Mouse (Mus musculus) intestine, embryonic 15.5 days (tissue): ENCODE measurements around the gene 9430015G10Rik. TPM values are rescaled to one million over a fixed set of nuclear protein-coding genes. Genes with fewer than 3 reads are reported as not detected.

Source experiments
- ATAC-seq: fragments of 200-750 bp; cut with Nextera tagmentation; 2 replicates; pipeline ENCODE4 v1.8.0; 2017; ENCODE audit warnings: moderate TSS enrichment, moderate library complexity
- H3K27ac ChIP-seq: fragments of 300-500 bp; sonication (generic); 2 replicates; pipeline ENCODE4 v1.5.1; 2015; ENCODE audit warnings: mild to moderate bottlenecking, inconsistent platforms
- H3K27me3 ChIP-seq: fragments of 300-500 bp; sonication (generic); replicated peaks from 2 replicates; pipeline ENCODE4 v1.6.1; 2015; ENCODE audit warnings: inconsistent platforms
- H3K36me3 ChIP-seq: fragments of 300-500 bp; sonication (generic); 2 replicates; pipeline ENCODE4 v1.6.1; 2015; ENCODE audit warnings: inconsistent platforms
- H3K4me1 ChIP-seq: fragments of 300-500 bp; sonication (generic); replicated peaks from 2 replicates; pipeline ENCODE4 v1.6.1; 2015; ENCODE audit warnings: inconsistent platforms
- H3K4me2 ChIP-seq: fragments of 300-500 bp; sonication (generic); replicated peaks from 2 replicates; pipeline ENCODE4 v1.6.1; 2015; ENCODE audit warnings: mild to moderate bottlenecking, inconsistent platforms
- H3K4me3 ChIP-seq: fragments of 300-500 bp; sonication (generic); replicated peaks from 2 replicates; pipeline ENCODE4 v1.5.1; 2015; ENCODE audit warnings: inconsistent platforms
- H3K9ac ChIP-seq: fragments of 300-500 bp; sonication (generic); 2 replicates; pipeline ENCODE4 v1.6.1; 2015; ENCODE audit warnings: inconsistent platforms
- H3K9me3 ChIP-seq: fragments of 300-500 bp; sonication (generic); 2 replicates; pipeline ENCODE4 v1.6.1; 2016; ENCODE audit warnings: inconsistent platforms
- WGBS: fragments of 180-500 bp; shearing (Covaris S2); methylation state at CpG from one replicate; pipeline ENCODE4 v1.1.7; 2015; 5-methylcytosine and 5-hydroxymethylcytosine counted together
- polyA plus RNA-seq: library from polyadenylated mRNA; unstranded; fragments of >200 nt; fragmentation: Nextera tagmentation; extraction: Ambion mirVana; gene quantifications from 2 replicates; pipeline ENCODE4 v1.2.1, GENCODE M21; 2015

9430015G10Rik gene
- polyA plus RNA-seq, 1 experiment from 2014 or later, result 22.2 TPM

GRCm38 (mm10) chr4:156083348-156083747, 26.4 kb upstream of the 9430015G10Rik start:
- WGBS, result 60% methylated on average over 5 of the region's 5 CpGs
- Histone ChIP-seq H3K27ac (peak overlapping the region; percentile 73; the same call in 1 of the 2 replicates), H3K9ac (no peak overlapping the region), H3K36me3 (no peaks in the 10 kb centered on the region), H3K27me3 (no peaks in the 10 kb centered on the region), H3K4me2 (peak overlapping the region; percentile 25; the same call in 1 of the 2 replicates), H3K4me3 (no peak overlapping the region), H3K9me3 (no peaks in the 10 kb centered on the region), H3K4me1 (peaks cover 3% of the 10 kb centered on the region; the same call in 1 of the 2 replicates)
- peak; percentile 62 for ATAC-seq

DNA sequence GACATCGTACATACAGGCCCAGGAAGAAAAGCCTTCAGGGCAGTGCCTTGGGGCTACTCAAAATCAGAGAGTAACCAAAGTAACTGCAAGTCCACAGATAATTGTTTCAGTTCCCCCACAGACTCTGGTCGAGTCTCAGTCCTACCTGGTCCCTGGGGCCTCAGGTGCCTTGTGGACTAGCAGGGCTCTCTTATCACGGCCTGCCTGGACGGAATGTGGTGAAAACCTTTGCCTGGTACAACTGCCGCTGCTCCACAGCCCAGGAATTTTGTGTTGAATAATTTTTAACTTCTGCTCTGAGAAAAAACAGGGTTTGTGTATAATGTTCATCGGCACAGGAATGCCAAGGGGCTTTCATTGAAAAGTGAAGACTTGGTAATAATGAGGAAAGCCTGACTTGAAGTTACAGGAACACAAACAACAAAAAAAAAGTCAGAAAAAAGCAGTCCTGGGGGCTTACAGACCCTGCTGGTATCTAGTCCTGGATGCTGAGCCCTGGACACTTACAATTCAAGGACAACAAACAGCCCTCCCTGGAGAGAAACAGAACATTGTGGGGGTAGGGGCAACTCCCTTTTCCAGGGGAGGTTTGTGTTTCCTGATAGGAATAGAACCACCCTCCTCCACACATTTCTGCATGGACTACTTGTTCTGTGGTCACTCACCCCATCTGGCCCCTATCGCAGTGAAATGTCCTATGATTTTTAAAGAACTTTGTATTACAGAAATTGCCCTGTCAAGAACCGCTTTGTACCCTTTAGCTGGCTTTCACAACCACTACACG, 25.5 kb upstream of the 9430015G10Rik start:
- no peak overlapping the region for H3K4me3 ChIP-seq
- no peaks in the 10 kb centered on the region for H3K36me3 ChIP-seq
- no peaks in the 10 kb centered on the region for H3K9me3 ChIP-seq
- H3K27ac ChIP-seq, result peak overlapping the region; percentile 73; the same call in 1 of the 2 replicates
- H3K4me1 ChIP-seq, result peaks cover 3% of the 10 kb centered on the region; the same call in 1 of the 2 replicates
- H3K4me2 ChIP-seq, result peak overlapping the region; percentile 25; the same call in 1 of the 2 replicates
- 67% methylated on average over 9 of the region's 9 CpGs for WGBS
- H3K9ac ChIP-seq, result no peak overlapping the region
- H3K27me3 ChIP-seq, result no peaks in the 10 kb centered on the region
- ATAC-seq, result peak; percentile 53; the same call in 1 of the 2 replicates

GRCm38 (mm10) chr4:156085256-156085655, 24.5 kb upstream of the 9430015G10Rik start:
- Histone ChIP-seq H3K27ac (no peak overlapping the region), H3K27me3 (no peaks in the 10 kb centered on the region), H3K9ac (no peak overlapping the region), H3K36me3 (no peaks in the 10 kb centered on the region), H3K4me2 (no peak overlapping the region), H3K9me3 (no peaks in the 10 kb centered on the region), H3K4me1 (peaks cover 3% of the 10 kb centered on the region; the same call in 1 of the 2 replicates), H3K4me3 (no peak overlapping the region)
- ATAC-seq, result no peak
- WGBS, result 86% methylated on average over 8 of the region's 8 CpGs

DNA sequence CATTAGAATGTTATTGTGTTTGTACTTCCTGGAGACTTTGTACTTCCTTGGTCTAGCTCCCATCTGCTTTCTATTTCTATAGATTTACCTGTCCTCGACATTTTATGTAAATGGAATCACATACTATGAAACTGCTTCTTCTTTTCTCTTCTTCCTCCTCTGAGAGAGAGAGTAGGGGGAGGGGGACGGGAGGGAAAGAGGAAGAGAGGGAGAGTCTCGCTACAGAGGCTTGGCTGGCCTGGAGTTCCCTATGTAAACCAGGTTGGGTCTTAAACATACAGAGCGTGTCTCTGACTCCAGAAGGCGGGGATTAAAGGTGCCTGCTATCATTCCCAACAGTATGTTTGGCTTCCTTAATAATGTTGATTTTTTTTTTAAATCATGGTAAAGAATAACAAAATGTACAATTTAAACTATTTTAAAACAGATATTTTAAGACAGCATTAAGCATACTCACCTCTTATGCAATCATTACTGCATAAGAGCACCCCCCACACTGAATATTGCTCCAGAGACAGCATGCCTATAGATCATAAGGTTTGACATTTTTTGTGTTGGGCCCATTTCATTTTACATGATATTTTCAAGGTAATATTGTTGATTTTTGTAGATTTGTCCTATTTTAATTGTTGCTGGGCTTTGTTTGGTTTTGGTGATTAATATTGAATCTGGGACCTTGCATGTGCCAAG, 22.2 kb upstream of the 9430015G10Rik start:
- peak; percentile 60 for ATAC-seq
- H3K27me3 ChIP-seq, result no peaks in the 10 kb centered on the region
- WGBS, result 16% methylated on average over 5 of the region's 5 CpGs
- no peak overlapping the region for H3K4me3 ChIP-seq
- no peaks in the 10 kb centered on the region for H3K9me3 ChIP-seq
- peaks cover 3% of the 10 kb centered on the region; the same call in 1 of the 2 replicates for H3K4me1 ChIP-seq
- 0 out of 2 replicates have a peak overlapping the region, but pooled peaks have one; percentile 19 for H3K4me2 ChIP-seq
- H3K9ac ChIP-seq, result no peak overlapping the region
- no peak overlapping the region for H3K27ac ChIP-seq
- no peaks in the 10 kb centered on the region for H3K36me3 ChIP-seq

DNA sequence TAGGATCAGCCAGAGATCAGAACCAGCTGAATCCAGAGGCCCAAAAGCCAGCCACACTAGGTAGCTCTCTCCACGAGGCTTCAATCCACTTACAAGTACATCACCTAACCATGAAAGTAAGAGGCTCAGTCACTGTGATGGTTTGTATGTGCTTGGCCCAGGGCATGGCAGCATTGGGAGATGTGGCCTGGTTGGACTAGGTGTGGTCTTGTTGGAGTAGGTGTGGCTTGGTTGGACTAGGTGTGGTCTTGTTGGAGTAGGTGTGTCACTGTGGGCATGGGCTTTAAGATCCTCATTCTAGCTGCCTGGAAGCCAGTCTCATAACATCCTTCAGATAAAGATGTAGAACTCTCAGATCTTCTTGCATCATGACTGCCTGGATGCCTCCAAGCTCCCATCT, 18.5 kb upstream of the 9430015G10Rik start:
- Histone ChIP-seq H3K4me1 (0 out of 2 replicates have a peak, but pooled peaks cover 3% of the 10 kb centered on the region), H3K36me3 (no peaks in the 10 kb centered on the region), H3K4me2 (no peak overlapping the region), H3K4me3 (no peak overlapping the region), H3K9ac (no peak overlapping the region), H3K27ac (no peak overlapping the region), H3K9me3 (no peaks in the 10 kb centered on the region), H3K27me3 (no peaks in the 10 kb centered on the region)
- ATAC-seq, result no peak; the same call in 1 of the 2 replicates
- WGBS, result 71% methylated on average over 1 of the region's 1 CpGs

GRCm38 (mm10) chr4:156092765-156093164, 17.0 kb upstream of the 9430015G10Rik start:
- Histone ChIP-seq H3K4me3 (no peak overlapping the region), H3K27ac (no peak overlapping the region), H3K27me3 (no peaks in the 10 kb centered on the region), H3K9ac (no peak overlapping the region), H3K4me1 (0 out of 2 replicates have a peak, but pooled peaks cover 3% of the 10 kb centered on the region), H3K9me3 (no peaks in the 10 kb centered on the region), H3K36me3 (no peaks in the 10 kb centered on the region), H3K4me2 (no peak overlapping the region)
- no peak for ATAC-seq
- WGBS, result 62% methylated on average over 1 of the region's 1 CpGs

DNA sequence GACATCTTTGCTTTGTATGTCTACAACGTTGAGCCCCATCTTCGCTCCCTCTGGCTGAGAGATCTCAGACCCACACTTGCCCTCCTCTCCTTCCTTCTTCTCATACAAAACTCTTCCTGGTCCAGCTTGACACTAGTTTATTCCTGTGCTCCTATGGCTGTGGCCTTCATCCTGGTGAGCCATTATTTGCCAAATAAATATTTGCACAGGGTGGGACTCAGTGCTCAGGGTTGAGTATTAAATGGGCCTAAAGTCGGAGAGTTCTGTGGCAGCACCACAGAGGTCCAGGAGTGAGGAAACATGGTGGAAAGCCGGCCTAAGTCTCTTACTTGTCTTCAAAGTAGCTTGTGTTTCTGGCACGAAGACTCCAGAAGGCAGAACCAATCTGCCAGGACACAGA, 16.0 kb upstream of the 9430015G10Rik start:
- H3K36me3 ChIP-seq, result no peaks in the 10 kb centered on the region
- no peak overlapping the region for H3K27ac ChIP-seq
- ATAC-seq, result peak; percentile 60; the same call in 1 of the 2 replicates
- H3K27me3 ChIP-seq, result no peaks in the 10 kb centered on the region
- no peaks in the 10 kb centered on the region for H3K9me3 ChIP-seq
- no peak overlapping the region for H3K4me2 ChIP-seq
- H3K9ac ChIP-seq, result no peak overlapping the region
- WGBS, result 63% methylated on average over 5 of the region's 5 CpGs
- H3K4me1 ChIP-seq, result 0 out of 2 replicates have a peak, but pooled peaks cover 3% of the 10 kb centered on the region
- no peak overlapping the region for H3K4me3 ChIP-seq

DNA sequence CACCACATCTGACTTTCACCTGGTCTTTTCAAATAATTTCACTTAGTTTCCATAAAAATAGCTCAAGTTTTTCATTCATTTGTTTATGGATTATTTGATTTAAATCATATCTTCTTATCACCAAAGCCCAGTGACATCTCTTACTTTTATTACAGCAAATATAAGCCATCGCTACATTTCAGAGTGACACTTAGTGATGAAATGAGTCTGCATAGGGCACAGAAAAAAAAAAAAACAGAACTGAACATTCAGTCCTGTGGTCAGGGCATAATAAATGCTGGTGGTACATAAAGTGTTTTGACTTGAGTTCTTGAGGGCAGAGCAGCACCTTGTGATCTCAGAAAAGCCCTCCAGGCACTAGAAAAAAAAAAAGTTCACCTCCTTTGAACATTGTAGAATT, 13.6 kb upstream of the 9430015G10Rik start:
- no peak overlapping the region for H3K27ac ChIP-seq
- no peaks in the 10 kb centered on the region for H3K9me3 ChIP-seq
- H3K27me3 ChIP-seq, result no peaks in the 10 kb centered on the region
- H3K4me2 ChIP-seq, result no peak overlapping the region
- H3K9ac ChIP-seq, result no peak overlapping the region
- ATAC-seq, result no peak
- 0 out of 2 replicates have a peak, but pooled peaks cover 3% of the 10 kb centered on the region for H3K4me1 ChIP-seq
- H3K4me3 ChIP-seq, result no peak overlapping the region
- no peaks in the 10 kb centered on the region for H3K36me3 ChIP-seq
- WGBS, result 79% methylated on average over 1 of the region's 1 CpGs

DNA sequence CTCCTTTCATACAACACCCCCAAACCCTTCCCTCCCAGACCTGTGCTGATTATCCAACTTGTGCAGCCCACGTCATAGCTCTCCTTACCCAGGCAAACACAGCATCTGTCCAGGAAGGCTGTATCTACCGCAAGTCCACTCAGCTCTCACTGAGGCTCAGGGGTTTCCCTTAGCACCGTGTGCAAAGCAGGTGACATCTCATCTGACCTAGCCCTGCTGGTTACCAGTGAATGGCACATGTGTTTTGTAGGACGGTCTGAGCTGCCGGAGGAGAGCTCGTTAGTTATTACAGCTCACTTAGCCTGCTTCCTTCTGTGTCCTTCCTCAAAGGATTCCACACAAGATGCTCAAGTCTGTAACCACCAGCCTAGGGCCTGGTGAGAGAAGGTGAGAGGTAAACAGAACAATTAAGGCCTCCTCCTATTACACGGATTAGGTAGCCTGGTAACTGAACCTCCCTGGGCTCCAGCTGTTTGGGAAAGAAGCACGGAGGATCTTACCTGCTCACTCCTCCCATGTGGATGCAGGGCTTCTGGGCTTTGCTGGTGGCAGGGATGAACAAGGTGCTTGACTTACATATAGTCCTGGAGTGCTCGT, 11.9 kb upstream of the 9430015G10Rik start:
- 64% methylated on average over 9 of the region's 9 CpGs for WGBS
- Histone ChIP-seq H3K9me3 (no peaks in the 10 kb centered on the region), H3K27ac (no peak overlapping the region), H3K9ac (no peak overlapping the region), H3K4me2 (no peak overlapping the region), H3K4me3 (no peak overlapping the region), H3K36me3 (no peaks in the 10 kb centered on the region), H3K27me3 (no peaks in the 10 kb centered on the region), H3K4me1 (0 out of 2 replicates have a peak, but pooled peaks cover 3% of the 10 kb centered on the region)
- ATAC-seq, result no peak

- H3K4me1 ChIP-seq, result no peaks in the 10 kb centered on the region
- ATAC-seq, result no peak
- no peak overlapping the region for H3K27ac ChIP-seq
- H3K27me3 ChIP-seq, result no peaks in the 10 kb centered on the region
- H3K4me3 ChIP-seq, result no peak overlapping the region
- no peak overlapping the region for H3K4me2 ChIP-seq
- no peak overlapping the region for H3K9ac ChIP-seq
- no peaks in the 10 kb centered on the region for H3K9me3 ChIP-seq
- H3K36me3 ChIP-seq, result no peaks in the 10 kb centered on the region
- WGBS, result 73% methylated on average over 6 of the region's 6 CpGs
These were observed 10.4 kb upstream of the 9430015G10Rik start for GRCm38 (mm10) chr4:156099427-156099826.

DNA sequence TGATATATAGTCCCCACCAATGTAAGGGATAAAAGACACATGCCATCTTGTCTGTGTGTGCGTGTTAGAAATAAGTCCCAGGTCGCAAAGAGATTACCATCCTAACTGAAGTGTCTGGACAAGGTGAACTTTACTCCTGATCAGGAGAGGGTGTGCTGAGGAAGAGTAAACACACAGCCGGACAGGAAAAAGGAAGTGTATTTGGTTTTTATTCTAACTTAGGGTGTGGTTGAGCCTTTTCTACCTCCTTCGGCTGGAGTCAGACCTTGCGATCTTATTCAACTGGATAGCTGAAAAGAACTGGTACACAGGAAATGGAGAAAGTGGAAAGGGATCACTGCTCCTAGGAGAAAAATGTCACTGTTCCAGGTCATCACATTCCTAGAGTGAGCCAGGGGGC, 9.3 kb upstream of the 9430015G10Rik start:
- 52% methylated on average over 5 of the region's 5 CpGs for WGBS
- Histone ChIP-seq H3K9me3 (no peaks in the 10 kb centered on the region), H3K36me3 (no peaks in the 10 kb centered on the region), H3K27ac (peak overlapping the region; percentile 75), H3K27me3 (no peaks in the 10 kb centered on the region), H3K9ac (no peak overlapping the region), H3K4me2 (0 out of 2 replicates have a peak overlapping the region, but pooled peaks have one; percentile 14), H3K4me3 (no peak overlapping the region), H3K4me1 (no peaks in the 10 kb centered on the region)
- ATAC-seq, result peak; percentile 83

- no peak overlapping the region for H3K9ac ChIP-seq
- WGBS, result 34% methylated on average over 3 of the region's 3 CpGs
These were observed 8.3 kb upstream of the 9430015G10Rik start for GRCm38 (mm10) chr4:156101481-156101903.

More at GRCm38 (mm10) chr4:156101481-156101903, 8.3 kb upstream of the 9430015G10Rik start:
- no peak overlapping the region for H3K27ac ChIP-seq
- H3K4me1 ChIP-seq, result no peaks in the 10 kb centered on the region
- H3K4me3 ChIP-seq, result no peak overlapping the region
- no peaks in the 10 kb centered on the region for H3K27me3 ChIP-seq
- H3K4me2 ChIP-seq, result no peak overlapping the region
- H3K9me3 ChIP-seq, result no peaks in the 10 kb centered on the region
- H3K36me3 ChIP-seq, result no peaks in the 10 kb centered on the region
- ATAC-seq, result no peak
